Mouse (Mus musculus): ENCODE measurements at regions not wholly inside any gene's neighbourhood (a gene's known extent, or its start where the extent isn't known, plus 50 kb on each side); places are given as distances from the start of the nearest gene placed in this dataset.

DNA sequence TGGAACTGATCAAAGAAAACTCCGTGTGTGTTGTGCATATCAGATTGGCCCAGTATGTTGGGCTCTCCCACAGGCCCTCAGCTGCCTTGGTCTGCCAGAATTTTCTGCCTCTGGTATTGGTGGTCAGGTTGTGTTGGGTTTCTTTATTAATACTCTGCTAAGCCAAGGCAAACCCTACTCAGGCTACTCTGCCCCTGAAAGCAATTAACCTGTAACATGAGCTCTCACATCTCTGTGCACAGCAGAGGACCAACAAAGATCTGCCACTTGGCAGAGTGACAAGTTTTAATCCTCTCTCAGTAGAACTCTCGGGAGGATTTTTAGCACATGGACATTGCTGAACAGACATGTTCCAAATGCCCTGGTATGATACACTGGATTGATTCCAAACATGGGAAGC is 803.2 kb upstream of the Pou3f3 start:
- H3K4me3 ChIP-seq (ENCODE audit: insufficient read depth, poor library complexity, severe bottlenecking): no peak overlapping the region
- no peaks in the 10 kb centered on the region for H3K36me3 ChIP-seq (ENCODE audit: control insufficient read depth, insufficient read depth)
- TF ChIP-seq CTCF (IDR thresholded peaks at IDR 0.05; ENCODE audit: control insufficient read depth, insufficient read depth, insufficient read length) (no peak), FOSL1 (IDR thresholded peaks at IDR 0.05; ENCODE audit: insufficient read depth, low read length, poor library complexity, severe bottlenecking) (no peak), MYOG (IDR thresholded peaks at IDR 0.05; ENCODE audit: control insufficient read depth, extremely low read depth, insufficient read length) (no peak), USF1 (IDR thresholded peaks at IDR 0.05; ENCODE audit: low read depth) (no peak), MYOD1 (IDR thresholded peaks at IDR 0.05; ENCODE audit: control insufficient read depth, insufficient read length, low read depth) (no peak), MAX (IDR thresholded peaks at IDR 0.05) (no peak), CEBPB (IDR thresholded peaks at IDR 0.05; ENCODE audit: low read depth) (no peak)
- no peaks in the 10 kb centered on the region for H3K27me3 ChIP-seq (ENCODE audit: control insufficient read depth, insufficient read depth, insufficient read length)
- H3ac ChIP-seq (ENCODE audit: control insufficient read depth, insufficient read length, low read depth): no peak overlapping the region
- no peaks in the 10 kb centered on the region for H3K79me2 ChIP-seq (ENCODE audit: control insufficient read depth, insufficient read depth)
- H3K79me3 ChIP-seq (ENCODE audit: low read depth): no peaks in the 10 kb centered on the region

DNA sequence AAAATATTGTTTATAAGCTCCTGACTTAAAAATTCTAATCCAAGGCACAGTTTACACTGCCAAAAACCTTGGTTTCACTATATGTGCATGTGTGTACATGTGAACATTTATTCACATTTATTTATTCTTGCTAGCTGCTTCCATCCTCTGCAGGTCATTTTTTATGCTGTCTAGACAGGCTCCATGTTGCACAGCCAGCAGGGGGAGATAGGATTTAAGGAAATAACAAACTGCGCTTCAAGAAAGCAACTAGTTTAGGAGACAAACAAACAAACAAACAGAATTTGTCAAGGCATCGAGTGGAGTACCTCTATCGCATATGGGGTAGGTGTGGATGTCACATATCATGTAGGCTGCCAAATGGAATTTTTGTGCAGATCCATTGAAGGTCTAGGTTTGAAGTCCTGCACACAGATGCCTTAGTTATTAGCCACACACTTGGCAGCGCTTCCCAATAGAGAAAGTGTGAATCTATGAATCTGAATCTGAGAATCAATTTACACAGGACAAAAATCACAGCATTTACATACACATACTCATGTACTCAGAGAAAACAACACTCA is 797.7 kb upstream of the Pou3f3 start:
- no peaks in the 10 kb centered on the region for H3K27me3 ChIP-seq (ENCODE audit: control insufficient read depth, insufficient read depth, insufficient read length)
- no peaks in the 10 kb centered on the region for H3K79me2 ChIP-seq (ENCODE audit: control insufficient read depth, insufficient read depth)
- H3ac ChIP-seq (ENCODE audit: control insufficient read depth, insufficient read length, low read depth): no peak overlapping the region
- H3K4me3 ChIP-seq (ENCODE audit: insufficient read depth, poor library complexity, severe bottlenecking): no peak overlapping the region
- TF ChIP-seq CTCF (IDR thresholded peaks at IDR 0.05; ENCODE audit: control insufficient read depth, insufficient read depth, insufficient read length) (no peak), FOSL1 (IDR thresholded peaks at IDR 0.05; ENCODE audit: insufficient read depth, low read length, poor library complexity, severe bottlenecking) (no peak), USF1 (IDR thresholded peaks at IDR 0.05; ENCODE audit: low read depth) (no peak), MYOG (IDR thresholded peaks at IDR 0.05; ENCODE audit: control insufficient read depth, extremely low read depth, insufficient read length) (no peak), MAX (IDR thresholded peaks at IDR 0.05) (no peak), CEBPB (IDR thresholded peaks at IDR 0.05; ENCODE audit: low read depth) (no peak), MYOD1 (IDR thresholded peaks at IDR 0.05; ENCODE audit: control insufficient read depth, insufficient read length, low read depth) (no peak)
- no peaks in the 10 kb centered on the region for H3K79me3 ChIP-seq (ENCODE audit: low read depth)
- no peaks in the 10 kb centered on the region for H3K36me3 ChIP-seq (ENCODE audit: control insufficient read depth, insufficient read depth)

DNA sequence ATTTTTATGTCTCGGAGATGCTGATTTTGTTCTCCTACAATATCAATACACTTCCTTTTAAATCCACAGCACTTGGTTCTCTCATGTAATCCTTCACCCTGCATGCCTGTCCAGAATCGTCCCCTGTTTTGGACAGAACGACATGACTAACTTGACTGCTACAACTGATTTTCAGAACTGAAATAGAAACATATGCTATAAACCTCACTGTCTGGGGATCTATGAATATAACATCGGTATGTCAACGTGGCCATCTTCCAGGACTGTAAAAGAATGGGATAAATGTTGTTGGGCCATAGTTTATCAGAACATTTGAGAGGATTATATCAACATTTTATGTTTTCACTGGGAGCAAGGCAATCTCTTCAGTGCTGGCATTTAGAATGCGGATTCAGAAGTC is 795.2 kb upstream of the Pou3f3 start:
- no peak overlapping the region for H3K4me3 ChIP-seq (ENCODE audit: insufficient read depth, poor library complexity, severe bottlenecking)

DNA sequence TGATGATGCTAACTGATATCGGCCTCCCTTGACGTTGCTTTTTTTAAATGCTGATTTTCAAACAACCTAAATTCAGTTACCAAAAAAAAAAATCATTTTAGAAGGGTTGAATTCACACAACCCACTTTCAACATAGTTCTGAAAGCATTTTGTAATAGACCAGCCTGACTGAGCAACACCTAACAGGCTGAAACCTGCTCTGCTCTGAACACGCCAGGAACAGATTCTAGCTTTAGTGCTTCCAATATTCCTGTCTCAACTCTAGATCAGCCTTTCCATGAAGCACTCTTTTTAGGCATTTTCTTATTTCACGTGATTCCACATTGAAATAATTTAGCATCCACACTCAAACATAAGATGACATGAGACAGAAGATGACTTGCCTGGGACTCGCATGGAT is 789.6 kb upstream of the Pou3f3 start:
- Histone ChIP-seq H3ac (ENCODE audit: control insufficient read depth, insufficient read length, low read depth) (no peak overlapping the region), H3K79me2 (ENCODE audit: control insufficient read depth, insufficient read depth) (no peaks in the 10 kb centered on the region), H3K36me3 (ENCODE audit: control insufficient read depth, insufficient read depth) (no peaks in the 10 kb centered on the region), H3K4me3 (ENCODE audit: insufficient read depth, poor library complexity, severe bottlenecking) (no peak overlapping the region), H3K27me3 (ENCODE audit: control insufficient read depth, insufficient read depth, insufficient read length) (no peaks in the 10 kb centered on the region), H3K79me3 (ENCODE audit: low read depth) (no peaks in the 10 kb centered on the region)
- TF ChIP-seq FOSL1 (IDR thresholded peaks at IDR 0.05; ENCODE audit: insufficient read depth, low read length, poor library complexity, severe bottlenecking): no peak
- no peak for TF ChIP-seq USF1 (IDR thresholded peaks at IDR 0.05; ENCODE audit: low read depth)
- TF ChIP-seq MYOD1 (IDR thresholded peaks at IDR 0.05; ENCODE audit: control insufficient read depth, insufficient read length, low read depth): no peak
- no peak for TF ChIP-seq CTCF (IDR thresholded peaks at IDR 0.05; ENCODE audit: control insufficient read depth, insufficient read depth, insufficient read length)
- no peak for TF ChIP-seq MYOG (IDR thresholded peaks at IDR 0.05; ENCODE audit: control insufficient read depth, extremely low read depth, insufficient read length)
- no peak for TF ChIP-seq MAX (IDR thresholded peaks at IDR 0.05)
- TF ChIP-seq CEBPB (IDR thresholded peaks at IDR 0.05; ENCODE audit: low read depth): no peak

More for the DNA sequence above, 795.2 kb upstream of the Pou3f3 start:
- no peaks in the 10 kb centered on the region for H3K27me3 ChIP-seq (ENCODE audit: control insufficient read depth, insufficient read depth, insufficient read length)
- TF ChIP-seq USF1 (IDR thresholded peaks at IDR 0.05; ENCODE audit: low read depth): no peak
- no peak for TF ChIP-seq MYOG (IDR thresholded peaks at IDR 0.05; ENCODE audit: control insufficient read depth, extremely low read depth, insufficient read length)
- TF ChIP-seq MYOD1 (IDR thresholded peaks at IDR 0.05; ENCODE audit: control insufficient read depth, insufficient read length, low read depth): no peak
- no peak for TF ChIP-seq FOSL1 (IDR thresholded peaks at IDR 0.05; ENCODE audit: insufficient read depth, low read length, poor library complexity, severe bottlenecking)
- no peak for TF ChIP-seq CEBPB (IDR thresholded peaks at IDR 0.05; ENCODE audit: low read depth)
- TF ChIP-seq CTCF (IDR thresholded peaks at IDR 0.05; ENCODE audit: control insufficient read depth, insufficient read depth, insufficient read length): no peak
- TF ChIP-seq MAX (IDR thresholded peaks at IDR 0.05): no peak
- H3K79me3 ChIP-seq (ENCODE audit: low read depth): no peaks in the 10 kb centered on the region
- no peaks in the 10 kb centered on the region for H3K79me2 ChIP-seq (ENCODE audit: control insufficient read depth, insufficient read depth)
- no peaks in the 10 kb centered on the region for H3K36me3 ChIP-seq (ENCODE audit: control insufficient read depth, insufficient read depth)
- no peak overlapping the region for H3ac ChIP-seq (ENCODE audit: control insufficient read depth, insufficient read length, low read depth)

DNA sequence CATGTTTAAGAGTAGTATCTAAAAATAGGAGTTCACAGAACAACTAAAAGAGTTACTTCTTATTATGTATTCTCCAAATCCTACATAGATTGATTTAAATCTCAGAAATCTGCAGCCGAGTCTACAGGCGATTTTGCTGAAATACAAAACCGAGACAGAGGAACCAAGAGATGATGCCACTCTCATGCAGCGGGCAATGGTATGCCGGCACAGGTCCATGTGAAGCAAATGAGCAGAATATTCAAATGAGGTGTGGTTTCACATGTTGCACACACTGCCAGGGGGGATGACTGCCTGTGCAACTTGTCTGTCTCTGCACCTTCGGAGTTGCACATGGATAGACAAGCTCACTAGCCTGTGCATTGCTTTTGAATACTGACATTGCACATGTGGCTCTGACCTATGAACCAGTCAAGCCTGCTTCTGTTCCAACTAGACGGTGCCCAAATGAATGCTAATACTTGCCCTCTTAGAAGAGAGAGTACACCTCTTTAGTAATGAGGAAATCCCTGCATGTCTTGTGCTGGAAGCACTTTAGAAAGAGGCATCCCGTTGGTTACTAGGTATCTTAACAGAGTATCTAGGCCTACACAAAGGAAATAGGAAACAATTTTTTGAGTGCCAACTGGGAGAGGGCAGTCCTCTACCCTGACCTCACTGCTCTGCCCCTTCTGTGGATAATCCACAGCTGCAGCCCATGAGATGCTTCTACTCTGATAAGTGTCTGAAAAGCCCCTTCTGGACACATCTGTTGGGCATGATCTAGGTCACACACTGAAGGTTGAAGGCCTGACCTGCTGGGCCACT is 787.4 kb upstream of the Pou3f3 start:
- TF ChIP-seq CEBPB (IDR thresholded peaks at IDR 0.05; ENCODE audit: low read depth) (no peak), FOSL1 (IDR thresholded peaks at IDR 0.05; ENCODE audit: insufficient read depth, low read length, poor library complexity, severe bottlenecking) (no peak), MYOD1 (IDR thresholded peaks at IDR 0.05; ENCODE audit: control insufficient read depth, insufficient read length, low read depth) (no peak), MYOG (IDR thresholded peaks at IDR 0.05; ENCODE audit: control insufficient read depth, extremely low read depth, insufficient read length) (no peak), CTCF (IDR thresholded peaks at IDR 0.05; ENCODE audit: control insufficient read depth, insufficient read depth, insufficient read length) (no peak)
- no peaks in the 10 kb centered on the region for H3K27me3 ChIP-seq (ENCODE audit: control insufficient read depth, insufficient read depth, insufficient read length)
- H3K36me3 ChIP-seq (ENCODE audit: control insufficient read depth, insufficient read depth): no peaks in the 10 kb centered on the region
- H3K4me3 ChIP-seq (ENCODE audit: insufficient read depth, poor library complexity, severe bottlenecking): no peak overlapping the region
- no peak overlapping the region for H3ac ChIP-seq (ENCODE audit: control insufficient read depth, insufficient read length, low read depth)
- H3K79me3 ChIP-seq (ENCODE audit: low read depth): no peaks in the 10 kb centered on the region
- no peaks in the 10 kb centered on the region for H3K79me2 ChIP-seq (ENCODE audit: control insufficient read depth, insufficient read depth)

Measured in C2C12 (cell line).